Mouse (Mus musculus) heart, embryonic 11.5 days (tissue): ENCODE measurements around the gene Nrxn1. TPM values are rescaled to one million over a fixed set of nuclear protein-coding genes. Genes with fewer than 3 reads are reported as not detected.
A peak's percentile ranks its signal among the peaks of the same experiment; 100 is the strongest.

Source experiments
- ATAC-seq: fragments of 200-750 bp; cut with Nextera tagmentation; replicated peaks from 2 replicates; pipeline ENCODE4 v1.8.0; 2017; ENCODE audit warnings: moderate library complexity; ENCODE audit not compliant: insufficient number of reproducible peaks, low FRiP score, low TSS enrichment
- H3K27ac ChIP-seq: fragments of 300-500 bp; sonication (generic); 2 replicates; pipeline ENCODE4 v1.5.1; 2014; ENCODE audit warnings: mild to moderate bottlenecking, low read depth, low read length
- H3K27me3 ChIP-seq: fragments of 300-500 bp; sonication (generic); 2 replicates; pipeline ENCODE4 v1.6.1; 2014; ENCODE audit warnings: mild to moderate bottlenecking, low read length, mixed read lengths; ENCODE audit not compliant: control insufficient read depth, insufficient read depth
- H3K36me3 ChIP-seq: fragments of 300-500 bp; sonication (generic); 2 replicates; pipeline ENCODE4 v1.6.1; 2014; ENCODE audit warnings: mild to moderate bottlenecking, low read length, moderate library complexity, mixed read lengths; ENCODE audit not compliant: control insufficient read depth, insufficient read depth
- H3K4me1 ChIP-seq: fragments of 300-500 bp; sonication (generic); 2 replicates; pipeline ENCODE4 v1.6.1; 2014; ENCODE audit warnings: low read length; ENCODE audit not compliant: control insufficient read depth, insufficient read depth
- H3K4me2 ChIP-seq: fragments of 300-500 bp; sonication (generic); 2 replicates; pipeline ENCODE4 v1.6.1; 2014; ENCODE audit warnings: mild to moderate bottlenecking, moderate library complexity
- H3K4me3 ChIP-seq: fragments of 300-500 bp; sonication (generic); 2 replicates; pipeline ENCODE4 v1.5.1; 2014; ENCODE audit warnings: low read depth, low read length
- H3K9ac ChIP-seq: fragments of 300-500 bp; sonication (generic); 2 replicates; pipeline ENCODE4 v1.6.1; 2014; ENCODE audit warnings: mild to moderate bottlenecking, low read depth, low read length, moderate library complexity
- H3K9me3 ChIP-seq: fragments of 300-500 bp; sonication (generic); replicated peaks from 2 replicates; pipeline ENCODE4 v1.6.1; 2016; ENCODE audit warnings: low read length; ENCODE audit not compliant: control insufficient read depth
- WGBS: fragments of 180-500 bp; shearing (Covaris S2); extraction: QIAGEN DNeasy Blood & Tissue Kit; methylation state at CpG from one replicate; pipeline ENCODE4 v1.1.7; 2014; ENCODE audit not compliant: insufficient replicate concordance; 5-methylcytosine and 5-hydroxymethylcytosine counted together
- polyA plus RNA-seq: library from polyadenylated mRNA; unstranded; fragments of >200 nt; fragmentation: Nextera tagmentation; extraction: Ambion mirVana; gene quantifications from 2 replicates; pipeline ENCODE4 v1.2.1, GENCODE M21; 2014

Nrxn1 gene
- polyA plus RNA-seq, result 1.5 and 2.1 TPM in 2 replicates

DNA sequence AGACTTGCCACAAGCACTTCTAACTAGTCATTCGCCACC, at the start of gene Nrxn1:
Nrxn1 (minus strand) TSS at position 30 of the 39 bp plus-strand sequence.
- Histone ChIP-seq H3K4me3 (peak within 1 kb of the TSS; percentile 19; the same call in 1 of the 2 replicates), H3K4me1 (no peaks in the 10 kb centered on the region), H3K4me2 (peak within 1 kb of the TSS; percentile 56), H3K36me3 (no peaks in the 10 kb centered on the region), H3K27ac (no peak within 1 kb of the TSS), H3K27me3 (peaks cover 12% of the 10 kb centered on the region), H3K9me3 (peaks cover 6% of the 10 kb centered on the region), H3K9ac (no peak within 1 kb of the TSS)
- WGBS, result 0% methylated on average over 1 of the region's 1 CpGs
- ATAC-seq, result no peak

DNA sequence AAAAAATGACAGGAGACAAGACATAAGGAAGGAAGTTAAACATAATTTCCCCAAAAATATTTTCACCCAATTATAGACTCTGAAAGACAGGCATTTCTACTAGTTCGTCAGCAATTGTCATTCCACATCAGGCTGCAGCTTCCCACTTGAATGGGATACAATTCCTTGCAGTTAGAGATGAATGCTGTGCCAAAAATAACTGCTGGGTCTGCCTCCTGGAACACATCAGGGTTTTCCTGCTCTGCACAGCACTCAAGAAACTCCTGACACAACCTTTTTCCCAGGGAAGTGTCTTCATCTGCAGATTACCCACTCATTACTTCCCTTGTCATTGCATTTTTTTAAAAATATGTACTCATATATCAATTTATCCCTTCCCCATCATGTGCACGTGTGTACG, 44.0 kb upstream of the Nrxn1 start:
- H3K27me3 ChIP-seq, result no peaks in the 10 kb centered on the region
- ATAC-seq, result no peak
- no peak overlapping the region for H3K27ac ChIP-seq
- H3K36me3 ChIP-seq, result no peaks in the 10 kb centered on the region
- no peaks in the 10 kb centered on the region for H3K9me3 ChIP-seq
- H3K4me2 ChIP-seq, result no peak overlapping the region
- H3K4me1 ChIP-seq, result no peaks in the 10 kb centered on the region
- H3K4me3 ChIP-seq, result no peak overlapping the region
- 58% methylated on average over 3 of the region's 3 CpGs for WGBS
- H3K9ac ChIP-seq, result no peak overlapping the region

DNA sequence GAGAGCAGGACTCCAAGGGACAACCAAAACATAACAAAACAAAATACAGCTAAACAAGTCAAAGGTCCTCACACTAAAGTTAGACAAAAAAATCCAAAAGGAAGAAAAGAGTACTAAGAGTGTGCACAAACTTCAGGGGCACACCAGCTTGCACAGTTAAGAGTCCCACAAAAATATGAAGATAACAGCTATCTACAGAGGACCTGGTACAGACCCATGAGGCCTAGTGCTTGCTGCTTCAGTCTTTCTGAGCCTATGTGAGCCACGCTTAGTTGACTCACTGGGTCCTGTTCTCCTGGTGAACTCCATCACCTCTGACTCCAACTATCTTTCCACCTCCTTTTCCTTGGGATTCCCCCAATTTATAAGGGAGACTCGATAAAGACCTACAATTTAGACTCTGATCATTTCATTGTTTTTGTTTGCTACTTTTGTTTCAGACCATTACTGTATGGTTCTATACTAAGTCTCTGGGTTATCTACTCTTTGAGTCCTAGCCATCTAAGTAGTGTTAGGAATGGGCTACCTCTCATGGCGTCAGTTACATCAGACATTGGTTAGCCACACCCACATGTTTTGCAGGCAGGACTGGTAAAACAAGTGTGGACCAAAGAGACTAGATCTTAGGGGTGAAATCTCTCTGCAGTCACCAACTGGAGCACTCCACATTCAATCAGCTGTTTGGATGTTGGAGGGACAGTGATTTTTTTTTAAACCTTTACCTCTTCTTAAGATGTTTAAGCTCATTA, 20.2 kb upstream of the Nrxn1 start:
- H3K9me3 ChIP-seq, result no peaks in the 10 kb centered on the region
- H3K9ac ChIP-seq, result no peak overlapping the region
- no peaks in the 10 kb centered on the region for H3K27me3 ChIP-seq
- ATAC-seq, result no peak
- H3K4me2 ChIP-seq, result no peak overlapping the region
- WGBS, result 83% methylated on average over 3 of the region's 3 CpGs
- no peaks in the 10 kb centered on the region for H3K4me1 ChIP-seq
- H3K36me3 ChIP-seq, result no peaks in the 10 kb centered on the region
- no peak overlapping the region for H3K4me3 ChIP-seq
- no peak overlapping the region for H3K27ac ChIP-seq

DNA sequence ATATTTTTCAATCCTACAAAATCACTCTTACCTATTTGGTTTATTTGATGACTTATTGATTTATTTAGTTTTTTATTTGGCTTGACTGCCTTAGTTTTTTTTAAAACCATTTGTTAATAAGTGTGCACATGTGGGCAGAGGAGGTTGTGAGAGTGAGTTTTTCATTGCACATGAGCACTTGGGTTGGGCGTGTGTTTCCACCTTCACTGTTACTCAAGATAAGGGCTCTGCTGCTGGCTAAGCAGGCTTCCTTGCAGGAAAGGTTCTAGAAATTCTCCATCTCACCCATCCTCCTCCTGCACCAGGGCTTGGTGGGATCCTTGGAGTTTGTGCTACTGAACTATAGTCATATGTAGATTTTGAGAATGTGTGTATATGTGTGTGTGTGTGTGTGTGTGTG, 19.2 kb upstream of the Nrxn1 start:
- H3K4me1 ChIP-seq, result no peaks in the 10 kb centered on the region
- no peak overlapping the region for H3K4me2 ChIP-seq
- 77% methylated on average over 1 of the region's 1 CpGs for WGBS
- H3K27me3 ChIP-seq, result no peaks in the 10 kb centered on the region
- no peak overlapping the region for H3K9ac ChIP-seq
- H3K27ac ChIP-seq, result no peak overlapping the region
- H3K36me3 ChIP-seq, result no peaks in the 10 kb centered on the region
- no peak for ATAC-seq
- no peak overlapping the region for H3K4me3 ChIP-seq
- H3K9me3 ChIP-seq, result no peaks in the 10 kb centered on the region

DNA sequence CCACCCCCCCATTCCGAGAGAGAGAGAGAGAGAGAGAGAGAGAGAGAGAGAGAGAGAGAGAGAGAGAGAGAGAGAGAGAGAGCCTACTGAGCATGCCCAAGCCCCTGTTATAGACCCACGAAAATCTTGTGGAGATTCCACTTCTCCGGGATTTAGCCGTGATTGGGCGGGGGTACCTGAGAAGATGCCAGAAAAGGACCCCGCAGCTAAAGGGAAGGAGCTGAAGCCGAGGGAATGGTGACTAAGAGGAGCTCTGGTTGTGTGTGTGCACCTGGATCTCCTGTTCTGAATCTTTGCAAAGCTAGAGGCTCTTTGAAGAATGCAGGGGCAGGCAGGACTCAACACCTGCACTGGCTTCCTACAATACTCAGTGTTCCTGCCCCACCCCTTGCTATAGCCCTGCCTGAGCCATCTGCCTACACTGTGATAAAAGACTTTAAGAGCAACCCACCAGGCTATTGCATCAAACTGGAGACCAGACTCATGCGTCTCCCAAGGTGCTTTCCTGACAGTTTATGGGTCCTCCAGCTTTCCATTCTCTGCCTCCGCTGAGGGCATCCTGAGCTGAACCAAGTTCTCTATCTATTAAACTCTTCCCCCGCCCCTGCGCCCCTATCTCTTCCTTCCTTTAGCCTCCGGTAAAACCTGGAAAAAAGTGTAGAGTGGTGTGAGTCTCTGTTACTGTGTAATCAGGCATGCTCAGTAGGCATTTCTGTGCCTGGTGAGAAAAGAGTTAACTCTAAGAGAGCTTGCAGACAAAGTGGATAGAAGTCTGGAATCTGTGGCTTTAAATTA, 407 bp upstream of the Nrxn1 start:
- Histone ChIP-seq H3K4me2 (no peak overlapping the region), H3K27me3 (peaks cover 9% of the 10 kb centered on the region), H3K9me3 (0 out of 2 replicates have a peak, but pooled peaks cover 3% of the 10 kb centered on the region), H3K9ac (no peak overlapping the region), H3K36me3 (no peaks in the 10 kb centered on the region), H3K27ac (no peak overlapping the region), H3K4me1 (no peaks in the 10 kb centered on the region), H3K4me3 (no peak overlapping the region)
- WGBS, result 34% methylated on average over 12 of the region's 12 CpGs
- no peak for ATAC-seq

DNA sequence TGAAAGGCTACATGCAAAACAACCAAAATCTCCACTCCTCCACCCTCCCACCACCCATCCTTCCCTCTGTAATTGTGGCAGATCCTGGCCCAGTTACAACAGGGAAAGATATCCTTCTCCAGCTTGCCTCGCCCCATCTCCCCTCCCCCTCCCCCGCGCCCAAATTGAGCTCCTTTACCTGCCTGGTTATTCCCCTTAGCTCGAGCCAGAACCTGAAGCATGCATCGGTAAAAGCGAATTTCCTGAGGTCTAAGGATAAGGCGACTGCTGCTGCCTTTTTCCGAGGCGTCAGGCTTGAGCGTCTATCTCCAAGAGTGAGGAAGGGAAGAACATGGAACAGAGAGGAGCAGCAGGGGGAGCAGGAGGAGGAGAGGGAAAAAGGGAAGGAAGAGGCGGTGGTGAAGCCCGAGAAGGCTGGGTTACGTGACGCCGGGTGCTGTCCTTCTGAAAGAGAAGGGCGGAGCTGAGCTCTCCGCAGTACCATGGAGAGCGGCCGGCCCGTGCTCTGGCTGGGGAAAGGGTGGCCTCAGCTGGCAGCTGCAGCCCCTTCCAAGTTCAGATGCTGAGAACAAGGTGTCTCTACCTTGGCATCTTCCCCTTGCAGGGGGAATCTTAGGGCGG, 340 bp downstream of the Nrxn1 start:
- H3K4me1 ChIP-seq, result no peaks in the 10 kb centered on the region
- peaks cover 9% of the 10 kb centered on the region for H3K9me3 ChIP-seq
- peak overlapping the region; percentile 19; the same call in 1 of the 2 replicates for H3K4me3 ChIP-seq
- peak overlapping the region; percentile 56 for H3K4me2 ChIP-seq
- WGBS, result 2% methylated on average over 21 of the region's 21 CpGs
- no peaks in the 10 kb centered on the region for H3K36me3 ChIP-seq
- H3K27me3 ChIP-seq, result peaks cover 15% of the 10 kb centered on the region
- peak; percentile 84; the same call in 1 of the 2 replicates for ATAC-seq
- no peak overlapping the region for H3K27ac ChIP-seq
- no peak overlapping the region for H3K9ac ChIP-seq

- no peak for ATAC-seq
- H3K9me3 ChIP-seq, result peaks cover 9% of the 10 kb centered on the region
- WGBS, result 87% methylated on average over 1 of the region's 1 CpGs
- no peaks in the 10 kb centered on the region for H3K36me3 ChIP-seq
- H3K9ac ChIP-seq, result no peak overlapping the region
- H3K27me3 ChIP-seq, result peaks cover 16% of the 10 kb centered on the region
- H3K27ac ChIP-seq, result no peak overlapping the region
- H3K4me3 ChIP-seq, result no peak overlapping the region
- no peak overlapping the region for H3K4me2 ChIP-seq
- H3K4me1 ChIP-seq, result no peaks in the 10 kb centered on the region
Observed at GRCm38 (mm10) chr17:91090631-91091030, 2.2 kb downstream of the Nrxn1 start.

DNA sequence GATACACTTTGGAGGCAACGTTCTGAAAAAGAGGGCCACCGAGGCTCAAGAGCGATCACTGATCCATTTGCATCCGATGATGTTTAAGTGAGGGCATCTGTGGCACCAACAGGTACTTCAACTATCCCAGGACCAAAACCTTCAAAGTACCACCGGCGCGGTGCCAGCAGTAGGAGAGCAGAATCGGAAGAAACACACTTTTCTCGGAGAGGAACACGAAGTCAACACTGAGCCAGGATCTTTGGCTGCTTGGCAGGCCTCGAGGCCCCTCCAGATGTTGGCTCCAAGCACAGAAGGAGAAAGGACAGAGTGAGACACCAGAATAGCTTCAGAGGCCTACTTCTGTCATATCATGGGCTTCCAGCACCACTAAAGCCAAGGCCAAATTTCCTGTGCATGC, 3.9 kb downstream of the Nrxn1 start:
- Histone ChIP-seq H3K4me1 (no peaks in the 10 kb centered on the region), H3K4me3 (no peak overlapping the region), H3K27ac (no peak overlapping the region), H3K9me3 (peaks cover 9% of the 10 kb centered on the region), H3K27me3 (peaks cover 16% of the 10 kb centered on the region), H3K9ac (no peak overlapping the region), H3K36me3 (no peaks in the 10 kb centered on the region), H3K4me2 (no peak overlapping the region)
- ATAC-seq, result no peak
- 76% methylated on average over 11 of the region's 11 CpGs for WGBS
